Mouse (Mus musculus): ENCODE measurements around the gene Cables2. TPM values are rescaled to one million over a fixed set of nuclear protein-coding genes. Genes with fewer than 3 reads are reported as not detected.

Cables2 gene
- total RNA-seq, 1 experiment: 13.4 TPM

DNA sequence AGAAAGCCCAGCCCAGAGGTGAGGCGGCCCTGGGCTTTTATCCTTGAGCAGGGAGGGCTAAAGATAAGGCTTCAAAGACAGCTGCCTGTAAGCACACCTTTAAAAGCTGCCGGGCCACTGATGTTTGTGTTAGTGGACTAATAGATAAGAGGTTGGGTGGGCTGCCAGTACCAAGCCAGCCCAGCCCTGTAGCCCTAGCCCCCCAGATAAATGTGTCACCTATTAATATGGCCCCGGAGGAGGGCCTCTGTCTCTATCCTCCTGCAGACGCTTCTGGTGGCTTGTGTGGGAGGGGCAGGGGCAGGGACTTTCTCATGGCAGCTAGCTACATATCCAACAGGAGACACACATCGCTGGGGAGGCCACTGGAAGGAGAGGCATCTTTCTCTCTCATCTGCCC lies 27.5 kb upstream of the Cables2 start:
- TF ChIP-seq CHD2 (IDR thresholded peaks at IDR 0.05; ENCODE audit: low read depth, low read length) (no peak), ZC3H11A (IDR thresholded peaks at IDR 0.05; ENCODE audit: borderline replicate concordance, low read depth, low read length) (no peak), ZNF384 (IDR thresholded peaks at IDR 0.05; ENCODE audit: low read depth, low read length) (no peak), MAFK (IDR thresholded peaks at IDR 0.05; ENCODE audit: insufficient read depth, low read depth, low read length) (no peak)
- H3K36me3 ChIP-seq (ENCODE audit: control insufficient read depth, insufficient read depth, low read length, poor library complexity, severe bottlenecking): no peaks in the 10 kb centered on the region
- H3K9ac ChIP-seq (ENCODE audit: insufficient read depth, low read depth, low read length, poor library complexity, severe bottlenecking): no peak overlapping the region
- no peaks in the 10 kb centered on the region for H3K9me3 ChIP-seq (ENCODE audit: control insufficient read depth, insufficient read depth, low read depth, low read length)
- in situ Hi-C loops (cut with MboI; ENCODE audit: low sequenced_read_pairs in 2 of 2, unreplicated experiment in 2 of 2): no loop called here
- DNase-seq (ENCODE audit: low read depth, low spot score): no peak
- H3K4me3 ChIP-seq (ENCODE audit: insufficient read depth in 1 of 2, low read depth in 1 of 2, low read length in 2 of 2, poor library complexity in 1 of 2, severe bottlenecking in 1 of 2): no peak overlapping the region
- peaks cover 0 to 6% of the 10 kb centered on the region in 2 experiments; a peak in 1 of 4 replicates for H3K4me1 ChIP-seq (ENCODE audit: control insufficient read depth in 2 of 2, insufficient read depth in 2 of 2, low read length in 2 of 2, poor library complexity in 1 of 2)
- no peak overlapping the region for H3K27ac ChIP-seq (ENCODE audit: insufficient read depth, low read depth, low read length, poor library complexity, severe bottlenecking)

DNA sequence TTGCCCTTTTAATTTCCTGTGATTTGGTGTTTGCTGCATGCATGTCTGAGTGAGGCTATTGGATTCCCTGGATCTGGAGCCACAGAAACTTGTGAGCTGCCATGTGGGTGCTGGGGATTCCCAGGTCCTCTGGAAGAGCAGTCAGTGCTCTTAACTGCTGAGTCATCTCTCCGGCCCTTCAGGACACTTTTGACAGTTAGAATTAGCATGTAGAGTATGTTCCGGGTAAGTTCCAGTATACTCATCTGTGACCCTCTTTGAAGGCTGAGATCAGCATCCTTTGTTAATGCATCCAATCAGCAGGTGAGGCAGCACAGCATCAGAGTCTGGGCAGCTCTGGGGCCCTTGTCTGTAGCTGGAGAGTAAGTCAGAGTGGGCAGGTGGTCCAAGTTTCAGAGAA lies 27.0 kb upstream of the Cables2 start:
- Histone ChIP-seq H3K4me1 (ENCODE audit: control insufficient read depth in 2 of 2, insufficient read depth in 2 of 2, low read length in 2 of 2, poor library complexity in 1 of 2) (peaks cover 0 to 6% of the 10 kb centered on the region in 2 experiments; a peak in 1 of 4 replicates), H3K27ac (ENCODE audit: insufficient read depth, low read depth, low read length, poor library complexity, severe bottlenecking) (no peak overlapping the region), H3K9me3 (ENCODE audit: control insufficient read depth, insufficient read depth, low read depth, low read length) (no peaks in the 10 kb centered on the region), H3K36me3 (ENCODE audit: control insufficient read depth, insufficient read depth, low read length, poor library complexity, severe bottlenecking) (no peaks in the 10 kb centered on the region), H3K9ac (ENCODE audit: insufficient read depth, low read depth, low read length, poor library complexity, severe bottlenecking) (no peak overlapping the region), H3K4me3 (ENCODE audit: insufficient read depth in 1 of 2, low read depth in 1 of 2, low read length in 2 of 2, poor library complexity in 1 of 2, severe bottlenecking in 1 of 2) (no peak overlapping the region)
- no peak for TF ChIP-seq HCFC1 (IDR thresholded peaks at IDR 0.05; ENCODE audit: borderline replicate concordance, insufficient read depth, low read length)
- TF ChIP-seq MAFK (IDR thresholded peaks at IDR 0.05; ENCODE audit: insufficient read depth, low read depth, low read length): peak; percentile 59
- no peak for TF ChIP-seq ZC3H11A (IDR thresholded peaks at IDR 0.05; ENCODE audit: borderline replicate concordance, low read depth, low read length)
- DNase-seq (ENCODE audit: low read depth, low spot score): no peak
- in situ Hi-C loops (cut with MboI; ENCODE audit: low sequenced_read_pairs in 2 of 2, unreplicated experiment in 2 of 2): no loop called here

DNA sequence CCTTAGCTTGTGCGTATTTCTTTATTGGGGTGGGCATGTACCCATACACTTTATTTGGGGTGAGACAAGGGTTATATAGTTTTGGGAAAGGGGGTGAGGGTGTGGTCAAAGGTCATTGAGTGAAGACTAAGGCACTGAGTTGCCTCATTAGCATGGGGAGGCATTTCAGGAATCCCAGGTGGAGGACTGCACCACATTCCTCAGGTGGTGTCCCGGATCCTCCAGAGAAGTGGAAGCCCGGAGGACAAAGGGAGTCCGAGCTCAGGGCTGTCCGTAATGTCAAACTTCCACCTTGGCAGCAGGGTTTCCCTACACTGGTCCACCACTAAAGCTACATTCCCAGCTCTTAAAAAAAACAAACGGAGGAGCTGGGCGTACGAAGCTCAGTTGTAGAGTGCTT lies 19.6 kb upstream of the Cables2 start:
- in situ Hi-C loops (cut with MboI; ENCODE audit: low sequenced_read_pairs in 2 of 2, unreplicated experiment in 2 of 2): no loop called here
- Histone ChIP-seq H3K4me1 (ENCODE audit: control insufficient read depth in 2 of 2, insufficient read depth in 2 of 2, low read length in 2 of 2, poor library complexity in 1 of 2) (peaks cover 2 to 40% of the 10 kb centered on the region in 2 experiments; a peak in 1 of 4 replicates), H3K4me3 (ENCODE audit: insufficient read depth in 1 of 2, low read depth in 1 of 2, low read length in 2 of 2, poor library complexity in 1 of 2, severe bottlenecking in 1 of 2) (no peak overlapping the region), H3K9ac (ENCODE audit: insufficient read depth, low read depth, low read length, poor library complexity, severe bottlenecking) (no peak overlapping the region), H3K36me3 (ENCODE audit: control insufficient read depth, insufficient read depth, low read length, poor library complexity, severe bottlenecking) (no peaks in the 10 kb centered on the region), H3K27ac (ENCODE audit: insufficient read depth, low read depth, low read length, poor library complexity, severe bottlenecking) (no peak overlapping the region), H3K9me3 (ENCODE audit: control insufficient read depth, insufficient read depth, low read depth, low read length) (no peaks in the 10 kb centered on the region)
- DNase-seq (ENCODE audit: low read depth, low spot score): no peak
- no peak for TF ChIP-seq ZC3H11A (IDR thresholded peaks at IDR 0.05; ENCODE audit: borderline replicate concordance, low read depth, low read length)
- 0 out of 2 replicates have a peak, but pooled peaks have one; percentile 44 for TF ChIP-seq ZNF384 (IDR thresholded peaks at IDR 0.05; ENCODE audit: low read depth, low read length)
- TF ChIP-seq CHD2 (IDR thresholded peaks at IDR 0.05; ENCODE audit: low read depth, low read length): 0 out of 2 replicates have a peak, but pooled peaks have one; percentile 49

DNA sequence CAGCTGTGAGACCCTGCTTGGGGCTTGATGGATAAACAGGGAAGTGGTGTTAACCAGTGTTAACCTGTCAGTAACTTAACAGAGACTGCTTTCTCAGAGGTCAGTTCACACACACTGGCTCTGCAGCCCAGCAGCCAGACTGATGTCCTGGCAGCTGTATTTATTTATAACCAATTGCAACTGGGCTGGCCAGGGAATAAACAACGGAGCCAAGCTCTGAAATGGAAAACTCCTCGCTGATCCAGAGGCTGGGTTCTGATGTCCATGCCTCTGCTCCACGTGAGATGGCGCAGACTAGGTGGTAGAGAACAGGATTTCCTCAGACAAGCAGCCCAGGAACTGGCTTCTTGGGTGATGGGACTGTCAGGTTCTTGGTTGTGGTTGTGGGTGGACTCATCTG lies 18.7 kb upstream of the Cables2 start:
- Histone ChIP-seq H3K4me3 (ENCODE audit: insufficient read depth in 1 of 2, low read depth in 1 of 2, low read length in 2 of 2, poor library complexity in 1 of 2, severe bottlenecking in 1 of 2) (no peak overlapping the region), H3K36me3 (ENCODE audit: control insufficient read depth, insufficient read depth, low read length, poor library complexity, severe bottlenecking) (no peaks in the 10 kb centered on the region), H3K27ac (ENCODE audit: insufficient read depth, low read depth, low read length, poor library complexity, severe bottlenecking) (no peak overlapping the region), H3K4me1 (ENCODE audit: control insufficient read depth in 2 of 2, insufficient read depth in 2 of 2, low read length in 2 of 2, poor library complexity in 1 of 2) (peaks cover 2 to 40% of the 10 kb centered on the region in 2 experiments; a peak in 1 of 4 replicates), H3K9me3 (ENCODE audit: control insufficient read depth, insufficient read depth, low read depth, low read length) (no peaks in the 10 kb centered on the region), H3K9ac (ENCODE audit: insufficient read depth, low read depth, low read length, poor library complexity, severe bottlenecking) (no peak overlapping the region)
- in situ Hi-C loops (cut with MboI; ENCODE audit: low sequenced_read_pairs in 2 of 2, unreplicated experiment in 2 of 2): no loop called here
- DNase-seq (ENCODE audit: low read depth, low spot score): no peak
- TF ChIP-seq MAFK (IDR thresholded peaks at IDR 0.05; ENCODE audit: insufficient read depth, low read depth, low read length) (no peak), CHD2 (IDR thresholded peaks at IDR 0.05; ENCODE audit: low read depth, low read length) (no peak), ZNF384 (IDR thresholded peaks at IDR 0.05; ENCODE audit: low read depth, low read length) (no peak), HCFC1 (IDR thresholded peaks at IDR 0.05; ENCODE audit: borderline replicate concordance, insufficient read depth, low read length) (no peak), ZC3H11A (IDR thresholded peaks at IDR 0.05; ENCODE audit: borderline replicate concordance, low read depth, low read length) (no peak)

DNA sequence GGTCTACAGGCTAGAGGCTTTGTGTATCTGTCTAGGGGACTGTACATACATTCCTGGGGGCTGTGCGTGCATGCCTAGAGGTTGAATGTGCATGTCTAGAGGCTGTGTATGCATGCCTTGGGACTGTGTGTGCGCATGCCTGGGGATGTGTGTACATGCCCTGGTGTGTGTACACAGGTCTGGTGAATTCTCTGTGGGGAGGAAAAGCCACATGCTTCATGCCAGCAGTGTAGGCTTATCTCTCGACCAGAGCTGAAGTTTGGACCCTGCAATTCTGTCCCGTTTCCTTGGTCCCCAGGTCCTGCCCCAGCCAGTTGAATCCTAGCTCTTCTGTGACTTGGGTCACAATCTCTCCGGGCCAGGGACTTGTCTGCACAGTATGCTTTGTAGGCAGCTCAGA lies 18.3 kb upstream of the Cables2 start:
- in situ Hi-C loops (cut with MboI; ENCODE audit: low sequenced_read_pairs in 2 of 2, unreplicated experiment in 2 of 2): no loop called here

More for the DNA sequence above, 18.3 kb upstream of the Cables2 start:
- no peaks in the 10 kb centered on the region for H3K9me3 ChIP-seq (ENCODE audit: control insufficient read depth, insufficient read depth, low read depth, low read length)
- H3K36me3 ChIP-seq (ENCODE audit: control insufficient read depth, insufficient read depth, low read length, poor library complexity, severe bottlenecking): no peaks in the 10 kb centered on the region
- peaks cover 2 to 40% of the 10 kb centered on the region in 2 experiments; a peak in 1 of 4 replicates for H3K4me1 ChIP-seq (ENCODE audit: control insufficient read depth in 2 of 2, insufficient read depth in 2 of 2, low read length in 2 of 2, poor library complexity in 1 of 2)
- H3K27ac ChIP-seq (ENCODE audit: insufficient read depth, low read depth, low read length, poor library complexity, severe bottlenecking): no peak overlapping the region
- TF ChIP-seq CHD2 (IDR thresholded peaks at IDR 0.05; ENCODE audit: low read depth, low read length): no peak
- no peak for TF ChIP-seq MAFK (IDR thresholded peaks at IDR 0.05; ENCODE audit: insufficient read depth, low read depth, low read length)
- TF ChIP-seq ZC3H11A (IDR thresholded peaks at IDR 0.05; ENCODE audit: borderline replicate concordance, low read depth, low read length): no peak
- TF ChIP-seq HCFC1 (IDR thresholded peaks at IDR 0.05; ENCODE audit: borderline replicate concordance, insufficient read depth, low read length): no peak
- no peak for TF ChIP-seq ZNF384 (IDR thresholded peaks at IDR 0.05; ENCODE audit: low read depth, low read length)
- DNase-seq (ENCODE audit: low read depth, low spot score): no peak
- H3K9ac ChIP-seq (ENCODE audit: insufficient read depth, low read depth, low read length, poor library complexity, severe bottlenecking): no peak overlapping the region
- H3K4me3 ChIP-seq (ENCODE audit: insufficient read depth in 1 of 2, low read depth in 1 of 2, low read length in 2 of 2, poor library complexity in 1 of 2, severe bottlenecking in 1 of 2): no peak overlapping the region

All from ES-E14 (cell line).